Mouse (Mus musculus): ENCODE results near the gene Mapk11.

Gene Mapk11

GRCm38 (mm10) chr15:89140048-89140658, 9.3 kb downstream of the Mapk11 start:
- peak; percentile 80 for DNase-seq

GRCm38 (mm10) chr15:89138531-89138930, 10.9 kb downstream of the Mapk11 start:
- no peak for DNase-seq

GRCm38 (mm10) chr15:89138046-89138405, 11.4 kb downstream of the Mapk11 start:
- peak; percentile 72 for DNase-seq

GRCm38 (mm10) chr15:89137378-89138045, 11.9 kb downstream of the Mapk11 start:
- DNase-seq = peak; percentile 62

GRCm38 (mm10) chr15:89136461-89137155, 12.8 kb downstream of the Mapk11 start:
- no peak for DNase-seq

- DNase-seq = no peak
These were observed 18.1 kb downstream of the Mapk11 start for GRCm38 (mm10) chr15:89131316-89131715.

- no peak for DNase-seq
These were observed 19.2 kb downstream of the Mapk11 start for GRCm38 (mm10) chr15:89130245-89130644.

GRCm38 (mm10) chr15:89128382-89129350, 20.8 kb downstream of the Mapk11 start, which contains the start of gene Hdac10:
Gene Hdac10 (minus strand): TSS chr15:89128700.
- peak; percentile 96 for DNase-seq

- DNase-seq = peak; percentile 59
These were observed 22.0 kb downstream of the Mapk11 start for GRCm38 (mm10) chr15:89127364-89127940.

- no peak for DNase-seq
These were observed 22.8 kb downstream of the Mapk11 start for GRCm38 (mm10) chr15:89126622-89127021.

GRCm38 (mm10) chr15:89125351-89125750, 24.1 kb downstream of the Mapk11 start:
- DNase-seq = no peak

GRCm38 (mm10) chr15:89124312-89124711, 25.1 kb downstream of the Mapk11 start:
- no peak for DNase-seq

GRCm38 (mm10) chr15:89123595-89123994, 25.8 kb downstream of the Mapk11 start:
- peak; percentile 74 for DNase-seq

GRCm38 (mm10) chr15:89122649-89123366, 26.6 kb downstream of the Mapk11 start, which contains the start of gene Tubgcp6:
Gene Tubgcp6 (minus strand): TSS chr15:89123112.
- DNase-seq = peak; percentile 96

- no peak for DNase-seq
These were observed 31.4 kb downstream of the Mapk11 start for GRCm38 (mm10) chr15:89118007-89118406.

GRCm38 (mm10) chr15:89110147-89110546, 39.3 kb downstream of the Mapk11 start:
- DNase-seq = peak; percentile 84

GRCm38 (mm10) chr15:89106976-89107375, 42.5 kb downstream of the Mapk11 start:
- DNase-seq = peak; percentile 47

- DNase-seq = peak; percentile 92
These were observed 43.4 kb downstream of the Mapk11 start for GRCm38 (mm10) chr15:89106073-89106472.

- peak; percentile 99 for DNase-seq
These were observed 45.0 kb downstream of the Mapk11 start for GRCm38 (mm10) chr15:89104425-89104824.

- DNase-seq = peak; percentile 84
These were observed 45.5 kb downstream of the Mapk11 start for GRCm38 (mm10) chr15:89103921-89104320.

- no peak for DNase-seq
These were observed 46.8 kb downstream of the Mapk11 start for GRCm38 (mm10) chr15:89102646-89103045.

- DNase-seq = no peak
These were observed 48.6 kb downstream of the Mapk11 start for GRCm38 (mm10) chr15:89100823-89101222.
